Mouse (Mus musculus) hindbrain, embryonic 12.5 days (tissue): Measurements from ENCODE around the gene Serpina3f. TPM values are rescaled to one million over a fixed set of nuclear protein-coding genes. Genes with fewer than 3 reads are reported as not detected.
"Not testable (repeated sequence)": the region's sequence is repeated elsewhere in the genome, so short reads cannot be mapped to it uniquely, and the experiment has no call there.

Experiments used
- ATAC-seq: fragments of 200-750 bp; cut with Nextera tagmentation; 2 replicates; pipeline ENCODE4 v1.8.0; 2017; ENCODE audit warnings: moderate TSS enrichment; ENCODE audit not compliant: low FRiP score
- H3K27ac ChIP-seq: fragments of 300-500 bp; sonication (generic); 2 replicates; pipeline ENCODE4 v1.5.1; 2016; ENCODE audit warnings: mild to moderate bottlenecking
- H3K27me3 ChIP-seq: fragments of 300-500 bp; sonication (generic); 2 replicates; pipeline ENCODE4 v1.6.1; 2016; ENCODE audit warnings: mild to moderate bottlenecking
- H3K36me3 ChIP-seq: fragments of 300-500 bp; sonication (generic); 2 replicates; pipeline ENCODE4 v1.6.1; 2016; ENCODE audit warnings: mild to moderate bottlenecking
- H3K4me1 ChIP-seq: fragments of 300-500 bp; sonication (generic); 2 replicates; pipeline ENCODE4 v1.6.1; 2016
- H3K4me2 ChIP-seq: fragments of 300-500 bp; sonication (generic); replicated peaks from 2 replicates; pipeline ENCODE4 v1.6.1; 2016; ENCODE audit warnings: mild to moderate bottlenecking
- H3K4me3 ChIP-seq: fragments of 300-500 bp; sonication (generic); 2 replicates; pipeline ENCODE4 v1.5.1; 2016; ENCODE audit warnings: mild to moderate bottlenecking
- H3K9ac ChIP-seq: fragments of 300-500 bp; sonication (generic); 2 replicates; pipeline ENCODE4 v1.6.1; 2016; ENCODE audit warnings: mild to moderate bottlenecking, moderate library complexity
- H3K9me3 ChIP-seq: fragments of 300-500 bp; sonication (generic); replicated peaks from 2 replicates; pipeline ENCODE4 v1.6.1; 2016; ENCODE audit warnings: mild to moderate bottlenecking
- WGBS: fragments of 180-500 bp; shearing (Covaris S2); methylation state at CpG from one replicate; pipeline ENCODE4 v1.1.7; 2016; 5-methylcytosine and 5-hydroxymethylcytosine counted together
- polyA plus RNA-seq: library from polyadenylated mRNA; unstranded; fragments of >200 nt; fragmentation: Nextera tagmentation; extraction: Ambion mirVana; gene quantifications from 2 replicates; pipeline ENCODE4 v1.2.1, GENCODE M21; 2016

Serpina3f gene
- polyA plus RNA-seq, 1 experiment from 2014 or later: 0.34 TPM

DNA sequence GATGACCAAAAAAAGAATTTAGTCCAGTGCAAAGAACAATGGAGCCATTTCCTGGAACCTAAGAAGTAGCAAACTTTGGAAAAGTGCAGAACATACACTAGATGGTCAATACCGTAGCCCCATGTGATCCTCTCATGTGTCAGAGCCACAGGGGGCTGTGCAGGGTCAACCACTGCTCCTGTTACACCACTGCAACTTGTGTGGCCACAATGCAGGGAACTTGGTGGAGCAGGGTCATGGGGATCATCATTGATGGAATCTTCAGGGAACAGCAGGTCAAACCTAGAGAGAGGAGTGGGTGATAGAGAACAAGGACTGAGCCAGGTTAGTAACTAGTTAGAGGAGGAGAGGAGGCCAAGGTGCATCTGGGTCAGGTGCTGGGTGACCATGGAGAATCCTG, 7.3 kb downstream of the Serpina3f start:
- no peak overlapping the region for H3K4me2 ChIP-seq
- 69% methylated on average over 1 of the region's 1 CpGs for WGBS
- no peak for ATAC-seq

DNA sequence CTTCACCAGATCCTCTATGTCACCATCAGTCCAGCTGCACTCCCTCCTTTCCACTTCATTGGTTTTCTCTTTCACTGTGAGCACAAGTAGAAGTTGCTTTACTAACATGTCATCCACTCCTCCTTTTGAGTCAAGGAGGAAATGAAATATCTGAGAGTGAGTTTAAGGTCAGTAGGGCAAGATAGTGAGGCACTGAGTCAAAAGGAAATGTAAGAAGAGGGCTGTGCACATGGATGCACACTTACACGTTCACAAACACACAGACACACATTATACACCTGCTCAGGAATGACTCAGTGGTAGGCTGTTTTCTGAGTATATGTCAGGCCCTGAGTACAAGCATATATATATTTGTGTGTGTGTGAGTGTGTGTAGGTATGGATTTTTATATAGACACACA, 9.3 kb downstream of the Serpina3f start:
- Histone ChIP-seq H3K27ac (no peak overlapping the region), H3K27me3 (no peaks in the 10 kb centered on the region)
- WGBS: 73% methylated on average over 1 of the region's 1 CpGs

More for the DNA sequence above, 7.3 kb downstream of the Serpina3f start:
- no peaks in the 10 kb centered on the region for H3K36me3 ChIP-seq
- H3K9me3 ChIP-seq: no peaks in the 10 kb centered on the region
- no peak overlapping the region for H3K27ac ChIP-seq
- no peaks in the 10 kb centered on the region for H3K4me1 ChIP-seq
- H3K27me3 ChIP-seq: no peaks in the 10 kb centered on the region
- no peak overlapping the region for H3K9ac ChIP-seq
- H3K4me3 ChIP-seq: no peak overlapping the region

DNA sequence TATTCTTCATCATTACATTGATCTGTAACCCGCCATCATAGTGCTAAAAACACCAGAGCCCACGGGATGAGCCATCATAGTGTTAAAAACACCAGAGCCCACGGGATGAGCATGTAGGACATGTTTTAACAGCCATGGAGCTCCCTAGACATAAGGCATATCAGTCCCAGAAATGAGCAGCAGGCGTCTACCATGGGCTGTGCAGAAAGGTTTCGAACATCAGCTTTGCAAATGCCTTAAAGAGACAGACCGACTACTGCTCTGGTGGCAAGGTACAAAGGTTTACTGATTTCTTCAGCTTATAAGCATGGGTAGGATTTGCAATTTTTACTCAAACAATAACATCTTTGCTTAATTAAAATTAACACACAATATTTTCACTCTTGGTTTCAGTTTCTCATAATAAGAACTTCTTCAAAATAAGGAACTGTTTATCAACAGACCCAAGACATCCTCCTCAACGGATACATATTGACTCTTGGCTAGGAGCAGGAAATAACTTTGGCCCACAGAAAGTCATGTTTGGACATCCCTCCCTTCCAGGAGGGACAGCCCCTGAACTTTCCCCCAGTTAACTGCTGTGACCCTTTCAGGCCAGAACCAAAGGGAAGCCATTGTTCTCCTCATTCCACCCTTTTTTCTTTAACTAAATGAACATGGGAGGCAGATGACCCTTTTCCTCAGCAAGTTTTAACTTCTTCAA, 10.4 kb downstream of the Serpina3f start:
- Histone ChIP-seq H3K36me3 (no peaks in the 10 kb centered on the region), H3K9me3 (no peaks in the 10 kb centered on the region), H3K27ac (no peak overlapping the region), H3K4me1 (no peaks in the 10 kb centered on the region), H3K9ac (no peak overlapping the region), H3K27me3 (no peaks in the 10 kb centered on the region), H3K4me3 (no peak overlapping the region), H3K4me2 (no peak overlapping the region)
- no peak for ATAC-seq
- WGBS: 71% methylated on average over 7 of the region's 7 CpGs

More for the DNA sequence above, 9.3 kb downstream of the Serpina3f start:
- Histone ChIP-seq H3K4me3 (no peak overlapping the region), H3K9ac (no peak overlapping the region), H3K36me3 (no peaks in the 10 kb centered on the region), H3K9me3 (no peaks in the 10 kb centered on the region), H3K4me2 (no peak overlapping the region), H3K4me1 (no peaks in the 10 kb centered on the region)
- ATAC-seq: no peak

DNA sequence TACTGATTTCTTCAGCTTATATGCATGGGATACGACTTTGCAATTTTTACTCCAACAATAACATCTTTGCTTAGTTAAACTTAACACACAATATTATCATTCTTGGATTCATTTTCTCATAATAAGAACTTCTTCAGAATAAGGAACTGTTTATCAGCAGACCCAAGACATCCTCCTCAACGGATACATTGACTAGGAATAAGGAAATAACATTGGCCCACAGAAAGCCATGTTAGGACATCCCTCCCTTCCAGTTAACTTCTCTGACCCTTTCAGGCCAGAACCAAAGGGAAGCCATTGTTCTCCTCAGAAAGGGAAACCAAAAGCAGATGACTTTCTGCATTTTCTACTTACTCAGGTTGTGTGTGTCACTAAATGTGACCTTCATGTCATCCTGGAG, 16.4 kb downstream of the Serpina3f start:
- Histone ChIP-seq H3K4me1 (no peaks in the 10 kb centered on the region), H3K27ac (no peak overlapping the region), H3K9me3 (no peaks in the 10 kb centered on the region), H3K4me3 (no peak overlapping the region), H3K4me2 (no peak overlapping the region), H3K36me3 (no peaks in the 10 kb centered on the region), H3K27me3 (no peaks in the 10 kb centered on the region), H3K9ac (no peak overlapping the region)
- 68% methylated on average over 2 of the region's 2 CpGs for WGBS
- no peak for ATAC-seq

DNA sequence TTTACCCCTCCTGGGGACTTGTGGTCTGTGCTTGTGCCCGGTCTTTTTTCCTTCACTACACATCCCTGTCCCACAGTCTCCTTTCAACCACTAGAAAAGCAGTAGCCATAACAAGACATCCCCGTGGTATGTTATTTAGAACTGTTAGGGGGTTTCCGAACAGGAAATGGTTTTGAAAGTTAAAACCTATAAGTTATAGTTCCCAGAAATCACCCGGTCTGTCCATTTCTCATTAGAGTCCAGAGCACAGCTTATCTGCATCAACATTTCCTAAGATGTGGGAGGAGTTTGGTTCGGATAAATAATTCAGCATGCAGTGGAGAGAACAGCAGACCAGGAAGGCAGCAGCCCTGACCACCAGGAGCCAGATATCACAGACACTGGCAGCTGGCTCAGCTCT, 21.6 kb downstream of the Serpina3f start, which contains the start of gene Serpina3g:
Gene Serpina3g, plus strand, starts transcription at position 331 of the 400 bp plus-strand sequence.
- Histone ChIP-seq H3K9ac (no peak within 1 kb of the TSS), H3K4me3 (no peak within 1 kb of the TSS), H3K36me3 (no peaks in the 10 kb centered on the region), H3K4me2 (no peak within 1 kb of the TSS), H3K27me3 (no peaks in the 10 kb centered on the region), H3K27ac (no peak within 1 kb of the TSS), H3K4me1 (no peaks in the 10 kb centered on the region), H3K9me3 (no peaks in the 10 kb centered on the region)
- 70% methylated on average over 5 of the region's 5 CpGs for WGBS
- no peak for ATAC-seq

DNA sequence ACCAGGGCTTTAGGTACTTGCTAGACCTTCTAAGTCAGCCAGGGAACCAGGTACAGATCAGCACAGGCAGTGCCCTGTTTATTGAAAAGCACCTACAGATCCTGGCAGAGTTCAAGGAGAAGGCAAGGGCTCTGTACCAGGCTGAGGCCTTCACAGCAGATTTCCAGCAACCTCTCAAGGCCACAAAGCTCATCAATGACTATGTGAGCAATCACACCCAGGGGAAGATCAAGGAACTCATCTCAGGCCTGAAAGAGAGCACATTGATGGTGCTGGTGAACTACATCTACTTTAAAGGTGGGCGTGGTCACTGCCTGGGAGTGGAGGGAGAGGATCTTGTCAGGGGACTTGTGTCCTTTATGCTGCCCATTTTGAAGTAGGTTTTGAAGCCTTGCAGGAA, 23.7 kb downstream of the Serpina3f start:
- H3K9me3 ChIP-seq, H3K4me1 ChIP-seq, H3K27me3 ChIP-seq, H3K4me3 ChIP-seq, H3K36me3 ChIP-seq, ATAC-seq, H3K9ac ChIP-seq, H3K27ac ChIP-seq, H3K4me2 ChIP-seq: not testable (repeated sequence)
- WGBS: 100% methylated on average over 1 of the region's 1 CpGs

DNA sequence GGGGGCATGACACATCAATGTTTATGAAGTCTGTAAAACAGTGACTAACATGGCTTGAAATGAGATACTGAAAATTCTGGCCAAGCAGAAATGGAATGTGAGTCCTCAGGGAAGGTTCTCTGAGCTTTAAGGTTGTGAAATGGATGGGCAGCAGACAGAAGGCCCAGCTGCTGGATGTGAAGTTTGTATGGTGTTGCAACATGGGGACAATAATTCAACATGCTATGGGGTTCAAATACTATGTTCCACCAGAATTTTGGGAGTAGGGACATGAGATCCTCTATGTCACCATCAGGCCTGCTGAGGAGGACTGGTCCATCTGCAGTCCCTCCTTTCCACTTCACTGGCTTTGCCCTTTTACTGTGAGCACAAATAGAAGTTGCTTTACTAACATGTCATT, 29.0 kb downstream of the Serpina3f start:
- Histone ChIP-seq H3K27me3 (no peaks in the 10 kb centered on the region), H3K9me3 (no peaks in the 10 kb centered on the region), H3K36me3 (no peaks in the 10 kb centered on the region), H3K4me1 (peaks cover 4% of the 10 kb centered on the region; the same call in 1 of the 2 replicates), H3K4me3 (no peak overlapping the region), H3K4me2 (no peak overlapping the region), H3K27ac (no peak overlapping the region), H3K9ac (no peak overlapping the region)
- ATAC-seq: no peak

DNA sequence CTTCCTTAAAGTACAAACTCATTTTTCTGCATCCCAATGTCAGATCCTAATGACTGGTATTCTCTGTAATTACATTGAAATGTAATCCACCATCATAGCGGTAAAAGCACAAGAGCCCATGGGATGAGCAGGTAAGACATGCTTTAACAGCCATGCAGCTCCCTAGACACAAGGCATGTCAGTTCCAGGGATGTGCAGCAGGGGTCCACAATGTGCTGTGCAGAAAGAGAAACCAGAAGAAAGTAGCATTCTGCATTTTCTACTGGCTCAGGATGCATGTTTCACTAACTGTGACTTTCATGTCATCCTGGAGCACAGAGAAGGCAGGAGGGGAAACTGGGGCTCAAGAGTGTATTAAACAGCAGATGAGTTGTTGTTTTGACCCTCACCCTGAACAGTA, 30.7 kb downstream of the Serpina3f start:
- Histone ChIP-seq H3K27ac (no peak overlapping the region), H3K36me3 (no peaks in the 10 kb centered on the region), H3K9me3 (no peaks in the 10 kb centered on the region), H3K27me3 (no peaks in the 10 kb centered on the region), H3K4me3 (no peak overlapping the region), H3K4me2 (no peak overlapping the region), H3K4me1 (peaks cover 4% of the 10 kb centered on the region; the same call in 1 of the 2 replicates), H3K9ac (no peak overlapping the region)
- ATAC-seq: no peak
- 79% methylated on average over 1 of the region's 1 CpGs for whole genome bisulfite sequencing

DNA sequence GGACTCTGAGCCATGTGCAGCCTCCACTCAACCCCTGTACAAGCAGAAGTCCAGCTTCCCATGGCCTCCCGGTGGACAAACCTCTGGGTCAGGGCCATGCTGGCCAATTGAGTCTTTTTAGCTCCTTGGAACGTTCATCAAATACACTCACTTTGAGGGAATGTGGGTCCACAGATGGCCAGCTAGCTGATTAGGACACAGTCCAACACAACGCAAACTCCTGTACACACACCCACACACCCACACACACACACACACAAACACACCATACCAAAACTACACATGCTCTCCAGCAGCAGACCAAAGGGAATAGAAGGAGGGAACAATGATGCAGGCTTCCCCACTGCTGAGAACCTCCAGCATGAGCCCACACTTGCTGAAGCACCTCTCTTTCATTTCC, 31.3 kb downstream of the Serpina3f start:
- H3K36me3 ChIP-seq: no peaks in the 10 kb centered on the region
- peaks cover 4% of the 10 kb centered on the region; the same call in 1 of the 2 replicates for H3K4me1 ChIP-seq
- WGBS: 79% methylated on average over 3 of the region's 3 CpGs
- no peak overlapping the region for H3K9ac ChIP-seq
- no peak overlapping the region for H3K27ac ChIP-seq
- no peaks in the 10 kb centered on the region for H3K27me3 ChIP-seq
- H3K4me3 ChIP-seq: no peak overlapping the region
- no peak for ATAC-seq
- no peaks in the 10 kb centered on the region for H3K9me3 ChIP-seq
- no peak overlapping the region for H3K4me2 ChIP-seq

DNA sequence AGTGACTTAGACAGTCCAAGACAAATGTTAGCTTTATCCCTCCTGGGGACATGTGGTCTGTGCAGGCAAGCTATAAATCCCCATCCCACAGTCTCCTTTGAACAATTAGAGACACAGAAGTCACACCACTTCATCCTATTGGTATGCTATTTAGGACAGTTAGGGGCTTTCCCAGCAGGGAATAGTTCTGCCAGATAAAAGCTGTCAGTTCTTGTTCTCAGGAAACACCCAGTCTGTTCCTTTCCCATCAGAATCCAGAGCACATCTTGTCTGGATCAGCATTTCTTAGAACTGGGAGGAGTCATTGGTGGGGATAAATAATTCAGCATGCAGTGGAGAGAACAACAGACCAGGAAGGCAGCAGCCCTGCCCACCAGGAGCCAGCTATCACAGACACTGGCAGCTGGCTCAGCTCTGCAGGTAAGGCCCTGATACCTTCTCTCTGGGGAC, 33.2 kb downstream of the Serpina3f start:
- H3K4me1 ChIP-seq: peaks cover 4% of the 10 kb centered on the region; the same call in 1 of the 2 replicates
- no peaks in the 10 kb centered on the region for H3K9me3 ChIP-seq
- ATAC-seq: peak; percentile 73
- H3K4me2 ChIP-seq: no peak overlapping the region
- 0 out of 2 replicates have a peak overlapping the region, but pooled peaks have one; percentile 30 for H3K27ac ChIP-seq
- H3K27me3 ChIP-seq: no peaks in the 10 kb centered on the region
- no peak overlapping the region for H3K9ac ChIP-seq
- H3K4me3 ChIP-seq: no peak overlapping the region
- H3K36me3 ChIP-seq: no peaks in the 10 kb centered on the region

DNA sequence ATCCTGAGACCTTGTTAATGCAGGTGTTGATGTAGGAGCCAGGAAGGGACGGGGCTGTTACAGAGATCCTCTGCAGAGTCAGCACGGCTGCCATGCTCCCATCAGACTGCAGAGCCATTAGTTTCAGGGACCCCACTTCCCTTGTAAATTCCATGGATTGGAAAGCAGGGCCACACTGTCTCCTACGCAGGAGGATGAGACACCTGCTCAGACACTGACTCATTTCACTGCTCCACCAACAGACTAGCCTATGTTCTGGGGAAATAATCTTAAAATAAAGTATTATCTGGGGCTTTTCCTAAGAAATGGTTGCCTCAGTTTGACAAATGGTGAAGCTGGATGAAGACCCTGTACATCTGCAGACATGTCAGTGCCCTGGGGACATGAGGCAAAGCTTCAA, 33.9 kb downstream of the Serpina3f start:
- WGBS: 80% methylated on average over 3 of the region's 3 CpGs
- H3K4me3 ChIP-seq: no peak overlapping the region
- no peaks in the 10 kb centered on the region for H3K9me3 ChIP-seq
- H3K36me3 ChIP-seq: no peaks in the 10 kb centered on the region
- H3K27me3 ChIP-seq: no peaks in the 10 kb centered on the region
- no peak overlapping the region for H3K4me2 ChIP-seq
- H3K27ac ChIP-seq: 0 out of 2 replicates have a peak overlapping the region, but pooled peaks have one; percentile 30
- peaks cover 4% of the 10 kb centered on the region; the same call in 1 of the 2 replicates for H3K4me1 ChIP-seq
- no peak overlapping the region for H3K9ac ChIP-seq
- 0 out of 2 replicates have a peak, but pooled peaks have one; percentile 9 for ATAC-seq

DNA sequence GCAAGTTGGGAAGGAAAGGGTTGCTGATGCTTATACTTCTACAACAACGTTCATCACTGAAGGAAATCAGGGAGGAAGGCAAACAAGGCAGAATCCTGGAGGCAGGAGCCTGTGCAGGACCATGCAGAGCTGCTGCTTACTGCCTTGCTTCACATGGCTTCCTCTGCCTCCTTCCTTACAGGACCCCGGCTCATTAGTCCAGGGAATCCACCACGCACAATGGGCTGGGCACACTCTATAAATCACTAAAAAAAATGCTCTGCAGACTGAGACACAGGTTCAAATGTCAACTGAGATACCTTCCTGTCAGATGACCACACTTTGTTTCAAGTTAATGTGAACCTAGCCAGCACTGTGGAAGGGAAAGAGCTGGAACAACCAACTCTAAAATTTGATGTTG, 46.7 kb downstream of the Serpina3f start:
- H3K4me1 ChIP-seq: 0 out of 2 replicates have a peak, but pooled peaks cover 2% of the 10 kb centered on the region
- no peak overlapping the region for H3K27ac ChIP-seq
- ATAC-seq: no peak
- no peak overlapping the region for H3K9ac ChIP-seq
- H3K4me2 ChIP-seq: no peak overlapping the region
- no peaks in the 10 kb centered on the region for H3K27me3 ChIP-seq
- no peak overlapping the region for H3K4me3 ChIP-seq
- no peaks in the 10 kb centered on the region for H3K9me3 ChIP-seq
- 67% methylated on average over 3 of the region's 3 CpGs for WGBS
- no peaks in the 10 kb centered on the region for H3K36me3 ChIP-seq

DNA sequence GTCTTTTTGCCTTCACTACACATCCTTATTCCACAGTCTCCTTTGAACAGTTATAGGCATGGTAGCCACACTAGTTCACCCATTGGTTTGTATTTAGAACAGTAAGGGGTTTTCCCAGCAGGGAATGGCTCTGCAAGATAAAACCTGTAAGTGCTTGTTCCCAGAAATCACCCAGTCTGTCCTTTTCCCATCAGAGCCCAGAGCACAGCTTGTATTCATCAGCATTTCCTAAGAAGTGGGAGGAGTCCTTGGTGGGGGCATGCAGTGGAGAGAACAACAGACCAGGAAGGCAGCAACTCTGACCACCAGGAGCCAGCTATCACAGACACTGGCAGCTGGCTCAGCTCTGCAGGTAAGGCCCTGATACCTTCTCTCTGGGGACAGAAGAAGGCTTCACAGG, 48.5 kb downstream of the Serpina3f start, which contains the start of gene Serpina3i:
Gene Serpina3i, plus strand, starts transcription at position 260 of the 400 bp plus-strand sequence.
- Histone ChIP-seq H3K4me3 (no peak within 1 kb of the TSS), H3K27me3 (no peaks in the 10 kb centered on the region), H3K4me2 (no peak within 1 kb of the TSS), H3K27ac (no peak within 1 kb of the TSS), H3K9ac (no peak within 1 kb of the TSS), H3K9me3 (no peaks in the 10 kb centered on the region), H3K36me3 (no peaks in the 10 kb centered on the region), H3K4me1 (0 out of 2 replicates have a peak, but pooled peaks cover 2% of the 10 kb centered on the region)
- no peak for ATAC-seq
